Mouse (Mus musculus): ENCODE data around the gene Matn4.

- TF ChIP-seq CTCF (IDR thresholded peaks at IDR 0.05; ENCODE audit: control insufficient read depth, insufficient read depth, insufficient read length) (no peak), MAX (IDR thresholded peaks at IDR 0.05) (no peak), USF1 (IDR thresholded peaks at IDR 0.05; ENCODE audit: low read depth) (no peak), MYOG (IDR thresholded peaks at IDR 0.05; ENCODE audit: control insufficient read depth, extremely low read depth, insufficient read length) (no peak), MYOD1 (IDR thresholded peaks at IDR 0.05; ENCODE audit: control insufficient read depth, insufficient read length, low read depth) (no peak), CEBPB (IDR thresholded peaks at IDR 0.05; ENCODE audit: low read depth) (no peak), FOSL1 (IDR thresholded peaks at IDR 0.05; ENCODE audit: insufficient read depth, low read length, poor library complexity, severe bottlenecking) (no peak)
Observed at GRCm38 (mm10) chr2:164403396-164404081, 1.4 kb downstream of the Matn4 start.

Data from C2C12 (cell line).